Mouse (Mus musculus): ENCODE results near the gene Fli1.
A peak's percentile ranks its signal among the peaks of the same experiment; 100 is the strongest.

Fli1 gene

GRCm38 (mm10) chr9:32549462-32550384 is 7.1 kb upstream of the Fli1 start:
- DNase-seq, result no peak

- no peak for DNase-seq
These were observed 4.1 kb upstream of the Fli1 start for GRCm38 (mm10) chr9:32546731-32547130.

GRCm38 (mm10) chr9:32544731-32545661 is 2.3 kb upstream of the Fli1 start:
- DNase-seq, result no peak

- DNase-seq, result no peak
These were observed 1.4 kb upstream of the Fli1 start for GRCm38 (mm10) chr9:32543923-32544575.

GRCm38 (mm10) chr9:32543040-32543581 is 450 bp upstream of the Fli1 start:
- no peak for DNase-seq

GRCm38 (mm10) chr9:32541223-32541901 is 1.3 kb downstream of the Fli1 start:
- peak; percentile 66 for DNase-seq

- peak; percentile 66 for DNase-seq
These were observed 2.0 kb downstream of the Fli1 start for GRCm38 (mm10) chr9:32540406-32541222.

- peak; percentile 59 for DNase-seq
These were observed 2.6 kb downstream of the Fli1 start for GRCm38 (mm10) chr9:32540061-32540405.

GRCm38 (mm10) chr9:32539321-32539761 is 3.3 kb downstream of the Fli1 start:
- DNase-seq, result peak; percentile 72

GRCm38 (mm10) chr9:32538124-32538523 is 4.5 kb downstream of the Fli1 start:
- peak; percentile 62 for DNase-seq

GRCm38 (mm10) chr9:32537706-32538105 is 5.0 kb downstream of the Fli1 start:
- DNase-seq, result no peak

GRCm38 (mm10) chr9:32535201-32535955 is 7.3 kb downstream of the Fli1 start:
- DNase-seq, result no peak

- no peak for DNase-seq
These were observed 8.5 kb downstream of the Fli1 start for GRCm38 (mm10) chr9:32534025-32534615.

GRCm38 (mm10) chr9:32531588-32531987 is 11.1 kb downstream of the Fli1 start:
- no peak for DNase-seq

GRCm38 (mm10) chr9:32530975-32531374 is 11.7 kb downstream of the Fli1 start:
- DNase-seq, result no peak

- DNase-seq, result no peak
These were observed 12.5 kb downstream of the Fli1 start for GRCm38 (mm10) chr9:32530188-32530587.

- no peak for DNase-seq
These were observed 13.1 kb downstream of the Fli1 start for GRCm38 (mm10) chr9:32529594-32529993.

- DNase-seq, result no peak
These were observed 15.3 kb downstream of the Fli1 start for GRCm38 (mm10) chr9:32527329-32527728.

GRCm38 (mm10) chr9:32525787-32526186 is 16.9 kb downstream of the Fli1 start:
- no peak for DNase-seq

All from thymus, postnatal 14 days (tissue).